Comparison of ENCODE assay signal across 8 mouse cellular contexts in the genomic region with DNA sequence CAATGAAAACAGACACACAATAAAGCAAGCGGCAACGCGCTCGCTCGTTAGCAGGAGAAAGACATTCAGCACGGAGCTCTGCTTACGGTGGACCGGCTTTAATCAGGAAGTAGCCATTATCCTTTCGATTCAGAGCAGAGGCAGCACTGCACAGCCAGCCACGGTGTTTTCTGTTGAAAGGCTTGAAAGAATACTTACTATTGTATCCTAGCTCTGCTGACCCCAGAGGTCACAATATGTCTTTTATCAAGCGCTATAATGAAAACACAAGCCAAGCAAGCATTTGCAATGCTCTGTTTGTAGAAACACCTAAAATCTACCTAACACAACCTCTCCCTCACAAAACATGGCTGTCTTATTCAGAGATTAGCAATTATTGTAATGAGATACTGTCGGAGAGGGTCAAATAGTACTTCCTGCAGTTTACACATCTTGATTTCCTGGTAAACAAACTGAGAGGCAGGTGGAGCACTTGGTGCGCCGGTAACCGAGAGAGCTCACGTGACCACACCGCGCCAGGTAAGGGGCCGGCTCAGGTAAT.
DNase-seq lines count a peak whose midpoint lies in the region; ATAC-seq and TF ChIP-seq lines count a peak whose summit lies in the region.

No protein-coding gene starts in this region.

- no peaks in the 10 kb centered on the region for H3K9me3 ChIP-seq in intestine, postnatal 0 days (ENCODE audit: control insufficient read depth)
- no peaks in the 10 kb centered on the region for H3K9me3 ChIP-seq in limb, embryonic 12.5 days
- H3K9me3 ChIP-seq in midbrain, embryonic 11.5 days (ENCODE audit: control insufficient read depth, low read length) = no peaks in the 10 kb centered on the region
- no peaks in the 10 kb centered on the region; the same call in 1 of the 2 replicates for H3K9me3 ChIP-seq in stomach, embryonic 14.5 days (ENCODE audit: control insufficient read depth, low read depth, low read length)

- H3K4me1 ChIP-seq in intestine, postnatal 0 days (replicated peaks; ENCODE audit: control insufficient read depth, insufficient read depth, low read length) = 0 out of 2 replicates have a peak, but pooled peaks cover 4% of the 10 kb centered on the region
- H3K4me1 ChIP-seq in limb, embryonic 12.5 days (replicated peaks) = peaks cover 17% of the 10 kb centered on the region
- peaks cover 7% of the 10 kb centered on the region for H3K4me1 ChIP-seq in midbrain, embryonic 11.5 days (ENCODE audit: control insufficient read depth, insufficient read depth, low read length)
- H3K4me1 ChIP-seq in stomach, embryonic 14.5 days (ENCODE audit: control insufficient read depth, insufficient read depth, low read length) = 0 out of 2 replicates have a peak, but pooled peaks cover 6% of the 10 kb centered on the region

- 0 out of 2 replicates have a peak, but pooled peaks cover 6% of the 10 kb centered on the region for H3K36me3 ChIP-seq in intestine, postnatal 0 days (ENCODE audit: control insufficient read depth, insufficient read depth)
- H3K36me3 ChIP-seq in limb, embryonic 12.5 days = peaks cover 6% of the 10 kb centered on the region; the same call in 1 of the 2 replicates
- no peaks in the 10 kb centered on the region for H3K36me3 ChIP-seq in midbrain, embryonic 11.5 days (ENCODE audit: control insufficient read depth, insufficient read depth, low read length)
- no peaks in the 10 kb centered on the region for H3K36me3 ChIP-seq in stomach, embryonic 14.5 days (ENCODE audit: control insufficient read depth, insufficient read depth, low read length)

- DNase-seq in urinary bladder, postnatal 14 days (ENCODE audit: low spot score) = peak; percentile 34
- no peak for DNase-seq in urinary bladder, postnatal 10 days (ENCODE audit: low spot score)
- DNase-seq in cerebellum, postnatal 25 days = peak; percentile 70 to 71
- peak; percentile 58 to 69 for DNase-seq in heart, adult 18-20 months
- DNase-seq in midbrain, embryonic 11.5 days (ENCODE audit: low spot score, missing footprints) = peak; percentile 94

- peak; percentile 75 for ATAC-seq in intestine, postnatal 0 days
- no peak for ATAC-seq in limb, embryonic 12.5 days (ENCODE audit: insufficient number of reproducible peaks, insufficient read depth, low FRiP score, low TSS enrichment, low read depth)
- peak; percentile 77 for ATAC-seq in midbrain, embryonic 11.5 days (ENCODE audit: low FRiP score)
- ATAC-seq in stomach, embryonic 14.5 days (ENCODE audit: insufficient number of reproducible peaks, insufficient read depth, low FRiP score, low read depth) = peak; percentile 53; the same call in 1 of the 2 replicates

- H3K4me3 ChIP-seq in intestine, postnatal 0 days (ENCODE audit: low read depth, low read length) = peak overlapping the region; percentile 49
- peak overlapping the region; percentile 30 for H3K4me3 ChIP-seq in limb, embryonic 12.5 days (replicated peaks)
- H3K4me3 ChIP-seq in midbrain, embryonic 11.5 days (ENCODE audit: low read depth, low read length) = peak overlapping the region; percentile 14; the same call in 1 of the 2 replicates
- H3K4me3 ChIP-seq in stomach, embryonic 14.5 days (ENCODE audit: low read depth, low read length) = peak overlapping the region; percentile 24

- no peak for TF ChIP-seq CTCF in intestine, postnatal 0 days (IDR thresholded peaks at IDR 0.05; ENCODE audit: low read depth)

- peak overlapping the region; percentile 59 for H3K4me2 ChIP-seq in intestine, postnatal 0 days (replicated peaks; ENCODE audit: low read depth)
- H3K4me2 ChIP-seq in limb, embryonic 12.5 days = peak overlapping the region; percentile 56
- peak overlapping the region; percentile 50 for H3K4me2 ChIP-seq in midbrain, embryonic 11.5 days
- H3K4me2 ChIP-seq in stomach, embryonic 14.5 days (replicated peaks; ENCODE audit: low read depth, low read length) = peak overlapping the region; percentile 44

- 15% methylated on average over 19 of the region's 19 CpGs for WGBS in intestine, postnatal 0 days
- 9% methylated on average over 19 of the region's 19 CpGs for WGBS in limb, embryonic 12.5 days
- WGBS in midbrain, embryonic 11.5 days = 6% methylated on average over 19 of the region's 19 CpGs
- WGBS in stomach, embryonic 14.5 days = 20% methylated on average over 19 of the region's 19 CpGs

- peak overlapping the region; percentile 90 for H3K27ac ChIP-seq in intestine, postnatal 0 days (ENCODE audit: low read depth, low read length)
- no peak overlapping the region for H3K27ac ChIP-seq in limb, embryonic 12.5 days
- no peak overlapping the region for H3K27ac ChIP-seq in midbrain, embryonic 11.5 days (ENCODE audit: low read depth, low read length)
- peak overlapping the region; percentile 44; the same call in 1 of the 2 replicates for H3K27ac ChIP-seq in stomach, embryonic 14.5 days (ENCODE audit: low read length)

- no peaks in the 10 kb centered on the region for H3K27me3 ChIP-seq in intestine, postnatal 0 days (replicated peaks; ENCODE audit: control insufficient read depth, insufficient read depth, low read length)
- no peaks in the 10 kb centered on the region for H3K27me3 ChIP-seq in limb, embryonic 12.5 days
- H3K27me3 ChIP-seq in midbrain, embryonic 11.5 days (ENCODE audit: control insufficient read depth, insufficient read depth, low read length) = no peaks in the 10 kb centered on the region
- no peaks in the 10 kb centered on the region for H3K27me3 ChIP-seq in stomach, embryonic 14.5 days (ENCODE audit: control insufficient read depth, insufficient read depth, low read length)

- H3K9ac ChIP-seq in intestine, postnatal 0 days (ENCODE audit: low read depth, low read length) = peak overlapping the region; percentile 23
- peak overlapping the region; percentile 34; the same call in 1 of the 2 replicates for H3K9ac ChIP-seq in limb, embryonic 12.5 days (replicated peaks)
- peak overlapping the region; percentile 14; the same call in 1 of the 2 replicates for H3K9ac ChIP-seq in midbrain, embryonic 11.5 days (ENCODE audit: low read length)
- H3K9ac ChIP-seq in stomach, embryonic 14.5 days (replicated peaks; ENCODE audit: low read depth, low read length) = peak overlapping the region; percentile 18; the same call in 1 of the 2 replicates

Comparison
In these comparisons a context has a peak if more than half of its experiments do, and no peak if none do; other contexts are left out.
1. H3K27ac ChIP-seq: peak in intestine, postnatal 0 days (single experiment) and stomach, embryonic 14.5 days (single experiment); none in limb, embryonic 12.5 days (single experiment) and midbrain, embryonic 11.5 days (single experiment).
2. Peak in every context shown above with its lines, with median percentiles within 50 percentile points of each other: H3K4me2 ChIP-seq, H3K4me3 ChIP-seq and H3K9ac ChIP-seq.